Mouse (Mus musculus) forebrain, embryonic 12.5 days (tissue): ENCODE results near the gene Psmb10. TPM values are rescaled to one million over a fixed set of nuclear protein-coding genes. Genes with fewer than 3 reads are reported as not detected.
A peak's percentile ranks its signal among the peaks of the same experiment; 100 is the strongest.

Experiments used
- ATAC-seq: fragments of 200-750 bp; cut with Nextera tagmentation; 2 replicates; pipeline ENCODE4 v1.8.0; 2017; ENCODE audit warnings: moderate TSS enrichment; ENCODE audit not compliant: low FRiP score
- H3K27ac ChIP-seq: fragments of 300-500 bp; sonication (generic); 2 replicates; pipeline ENCODE4 v1.5.1; 2016; ENCODE audit warnings: mild to moderate bottlenecking
- H3K27me3 ChIP-seq: fragments of 300-500 bp; sonication (generic); 2 replicates; pipeline ENCODE4 v1.6.1; 2016; ENCODE audit warnings: mild to moderate bottlenecking
- H3K36me3 ChIP-seq: fragments of 300-500 bp; sonication (generic); replicated peaks from 2 replicates; pipeline ENCODE4 v1.6.1; 2016; ENCODE audit warnings: mild to moderate bottlenecking
- H3K4me1 ChIP-seq: fragments of 300-500 bp; sonication (generic); 2 replicates; pipeline ENCODE4 v1.6.1; 2016
- H3K4me2 ChIP-seq: fragments of 300-500 bp; sonication (generic); 2 replicates; pipeline ENCODE4 v1.6.1; 2016; ENCODE audit warnings: mild to moderate bottlenecking, moderate library complexity
- H3K4me3 ChIP-seq: fragments of 300-500 bp; sonication (generic); replicated peaks from 2 replicates; pipeline ENCODE4 v1.5.1; 2016; ENCODE audit warnings: mild to moderate bottlenecking
- H3K9ac ChIP-seq: fragments of 300-500 bp; sonication (generic); 2 replicates; pipeline ENCODE4 v1.6.1; 2016; ENCODE audit warnings: mild to moderate bottlenecking
- H3K9me3 ChIP-seq: fragments of 300-500 bp; sonication (generic); 2 replicates; pipeline ENCODE4 v1.6.1; 2016
- WGBS: fragments of 180-500 bp; shearing (Covaris S2); methylation state at CpG from one replicate; pipeline ENCODE4 v1.1.7; 2016; 5-methylcytosine and 5-hydroxymethylcytosine counted together
- polyA plus RNA-seq: library from polyadenylated mRNA; unstranded; fragments of >200 nt; fragmentation: Nextera tagmentation; extraction: Ambion mirVana; gene quantifications from 2 replicates; pipeline ENCODE4 v1.2.1, GENCODE M21; 2016

Psmb10 gene
- polyA plus RNA-seq, 1 experiment from 2014 or later: 22.8 TPM

DNA sequence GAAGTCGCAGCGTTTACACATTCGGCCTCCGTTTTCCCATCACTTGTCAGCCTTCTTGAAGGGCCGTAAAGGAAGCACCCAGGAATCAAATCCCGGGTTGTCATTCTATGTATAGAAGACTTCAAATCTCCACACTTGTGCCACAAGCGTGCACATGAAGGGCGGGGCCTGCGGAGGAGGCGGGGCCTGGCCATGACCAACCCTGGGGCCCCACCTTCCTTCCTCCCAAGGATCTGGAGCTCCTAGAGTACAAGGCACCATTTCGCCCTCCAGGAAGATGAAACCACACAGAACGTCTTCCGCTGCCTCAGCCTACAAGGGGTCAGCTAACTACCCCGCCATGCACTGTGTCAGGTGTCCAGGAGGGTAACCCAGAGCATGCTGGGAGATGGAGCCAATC, 22.9 kb upstream of the Psmb10 start:
- Histone ChIP-seq H3K4me3 (no peak overlapping the region), H3K27ac (no peak overlapping the region), H3K36me3 (no peaks in the 10 kb centered on the region), H3K9ac (no peak overlapping the region), H3K9me3 (no peaks in the 10 kb centered on the region), H3K4me1 (peaks cover 13% of the 10 kb centered on the region), H3K4me2 (no peak overlapping the region), H3K27me3 (peaks cover 27% of the 10 kb centered on the region)
- no peak for ATAC-seq
- 78% methylated on average over 14 of the region's 14 CpGs for WGBS

DNA sequence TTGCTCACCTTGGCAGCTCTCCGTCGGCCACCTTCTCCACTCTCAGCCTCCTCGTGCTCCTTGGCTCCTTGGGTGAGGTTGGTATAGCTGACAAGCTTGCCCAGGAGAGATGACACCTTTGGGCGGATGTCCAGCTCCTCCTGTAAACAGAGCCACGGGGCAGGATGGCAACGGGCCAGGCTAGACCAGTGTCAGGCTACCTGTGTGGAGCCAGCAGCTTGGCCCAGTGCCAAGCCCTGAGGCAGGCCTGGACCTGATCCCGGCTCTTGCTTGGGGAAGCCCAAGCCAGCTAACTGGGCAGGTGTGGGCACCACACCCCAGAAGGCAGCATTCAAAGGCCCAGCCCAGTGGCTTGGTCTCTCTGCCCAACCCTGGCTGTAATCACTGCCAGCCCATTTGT, 21.1 kb upstream of the Psmb10 start:
- WGBS: 86% methylated on average over 7 of the region's 7 CpGs
- H3K27me3 ChIP-seq: peaks cover 9% of the 10 kb centered on the region
- H3K4me2 ChIP-seq: no peak overlapping the region
- no peak overlapping the region for H3K9ac ChIP-seq
- no peak for ATAC-seq
- H3K4me1 ChIP-seq: no peaks in the 10 kb centered on the region; the same call in 1 of the 2 replicates
- no peak overlapping the region for H3K4me3 ChIP-seq
- no peaks in the 10 kb centered on the region for H3K36me3 ChIP-seq
- H3K27ac ChIP-seq: no peak overlapping the region
- H3K9me3 ChIP-seq: no peaks in the 10 kb centered on the region

DNA sequence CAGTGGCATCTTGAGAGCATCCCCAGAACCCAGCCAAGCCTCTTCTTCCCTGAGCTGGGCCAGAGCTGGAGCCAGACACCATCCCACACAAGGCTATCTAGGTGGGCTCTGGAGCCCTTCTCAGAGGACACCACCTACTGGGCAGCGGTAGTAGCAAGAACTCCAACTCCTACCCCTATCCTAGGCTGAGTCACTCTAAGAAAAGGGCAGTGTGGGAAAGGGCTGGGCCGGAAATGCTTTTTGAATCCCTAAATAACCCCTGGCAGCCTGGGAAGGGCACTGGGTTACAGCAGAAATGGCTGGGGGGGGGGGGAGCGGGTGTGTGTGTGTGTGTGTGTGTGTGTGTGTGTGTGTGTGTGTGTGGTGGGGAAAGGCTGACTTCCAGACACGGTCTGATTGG, 19.6 kb upstream of the Psmb10 start:
- no peak overlapping the region for H3K4me2 ChIP-seq
- H3K9ac ChIP-seq: no peak overlapping the region
- H3K4me1 ChIP-seq: no peaks in the 10 kb centered on the region
- no peaks in the 10 kb centered on the region for H3K27me3 ChIP-seq
- no peak for ATAC-seq
- H3K4me3 ChIP-seq: no peak overlapping the region
- no peak overlapping the region for H3K27ac ChIP-seq
- WGBS: 68% methylated on average over 2 of the region's 4 CpGs
- H3K9me3 ChIP-seq: no peaks in the 10 kb centered on the region
- H3K36me3 ChIP-seq: no peaks in the 10 kb centered on the region

DNA sequence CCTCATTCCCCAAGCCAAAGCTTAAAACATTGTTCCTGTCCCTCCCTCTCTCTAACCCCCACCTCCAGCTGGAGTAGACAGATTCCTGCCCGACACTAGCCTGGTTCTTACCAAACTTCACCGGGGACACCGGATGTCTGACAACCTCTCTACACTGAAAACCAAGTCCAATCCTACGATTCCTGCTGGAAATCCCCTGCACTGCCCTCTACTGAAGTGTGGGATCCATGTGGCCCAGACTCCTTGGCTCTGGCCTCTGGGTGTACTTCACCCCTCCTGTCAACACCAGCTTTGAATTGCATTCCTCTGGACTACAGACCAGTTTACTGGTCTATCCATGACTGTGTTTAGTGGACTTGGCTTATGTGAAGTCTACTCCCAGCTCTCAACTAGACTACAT, 18.3 kb upstream of the Psmb10 start:
- no peaks in the 10 kb centered on the region for H3K36me3 ChIP-seq
- no peak overlapping the region for H3K4me3 ChIP-seq
- no peaks in the 10 kb centered on the region for H3K27me3 ChIP-seq
- no peak for ATAC-seq
- no peak overlapping the region for H3K4me2 ChIP-seq
- whole genome bisulfite sequencing: 91% methylated on average over 4 of the region's 4 CpGs
- no peaks in the 10 kb centered on the region for H3K9me3 ChIP-seq
- H3K9ac ChIP-seq: no peak overlapping the region
- H3K27ac ChIP-seq: no peak overlapping the region
- no peaks in the 10 kb centered on the region for H3K4me1 ChIP-seq

DNA sequence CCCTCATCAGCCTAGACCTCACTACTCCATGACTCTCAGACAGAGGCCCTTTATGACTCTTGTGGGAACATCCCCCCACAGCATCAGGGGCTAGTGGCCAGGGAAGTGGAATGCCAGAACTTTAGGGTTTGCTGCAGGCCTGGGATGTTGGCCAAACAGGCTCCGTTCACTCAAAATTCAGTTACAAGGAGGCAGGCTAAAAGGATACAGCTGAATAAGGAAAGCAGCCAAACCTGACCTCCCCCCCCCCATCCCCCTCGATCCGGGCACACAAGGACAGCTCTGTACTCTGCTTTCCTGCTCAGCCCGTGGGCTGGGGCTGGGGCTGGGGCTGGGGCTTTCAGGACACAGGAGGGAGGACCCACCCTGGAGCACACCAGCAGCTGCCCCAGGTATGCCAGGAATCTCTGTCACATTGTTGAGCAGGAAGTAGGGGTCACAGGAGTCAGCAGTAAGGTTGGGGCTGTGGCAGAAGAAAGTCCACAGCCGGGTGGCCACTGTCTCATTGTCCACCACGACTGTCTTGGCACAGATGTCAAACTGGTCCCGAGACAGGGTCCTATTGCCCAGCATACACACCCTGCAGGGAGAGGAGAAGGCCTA, 12.9 kb upstream of the Psmb10 start:
- Histone ChIP-seq H3K4me2 (no peak overlapping the region), H3K27me3 (no peaks in the 10 kb centered on the region), H3K36me3 (no peaks in the 10 kb centered on the region), H3K9me3 (no peaks in the 10 kb centered on the region), H3K9ac (no peak overlapping the region), H3K4me3 (no peak overlapping the region), H3K4me1 (no peaks in the 10 kb centered on the region), H3K27ac (no peak overlapping the region)
- 65% methylated on average over 7 of the region's 7 CpGs for WGBS
- ATAC-seq: no peak

DNA sequence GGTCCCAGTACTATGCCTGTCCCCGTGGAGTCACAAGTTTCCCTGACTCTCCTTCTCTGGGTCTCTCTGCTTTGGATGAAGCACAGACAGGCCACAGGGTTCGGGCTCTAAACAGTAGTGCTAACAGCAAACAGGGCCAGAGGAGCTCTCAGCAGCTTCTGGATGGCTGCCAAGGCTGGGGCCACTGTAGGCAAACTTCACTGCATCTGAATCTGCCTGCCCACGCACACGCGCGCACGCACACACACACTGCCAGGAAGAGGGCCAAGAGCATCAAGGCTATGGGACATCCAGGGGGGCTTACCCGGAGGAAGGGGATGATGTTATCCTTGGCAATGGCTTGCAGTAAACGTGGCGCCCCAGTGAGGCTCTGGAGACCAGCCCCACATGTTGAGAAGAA, 11.1 kb upstream of the Psmb10 start:
- Histone ChIP-seq H3K4me3 (no peak overlapping the region), H3K4me2 (no peak overlapping the region), H3K27ac (no peak overlapping the region), H3K9ac (no peak overlapping the region), H3K27me3 (no peaks in the 10 kb centered on the region), H3K9me3 (no peaks in the 10 kb centered on the region), H3K4me1 (no peaks in the 10 kb centered on the region), H3K36me3 (no peaks in the 10 kb centered on the region)
- ATAC-seq: no peak
- 83% methylated on average over 10 of the region's 10 CpGs for WGBS

DNA sequence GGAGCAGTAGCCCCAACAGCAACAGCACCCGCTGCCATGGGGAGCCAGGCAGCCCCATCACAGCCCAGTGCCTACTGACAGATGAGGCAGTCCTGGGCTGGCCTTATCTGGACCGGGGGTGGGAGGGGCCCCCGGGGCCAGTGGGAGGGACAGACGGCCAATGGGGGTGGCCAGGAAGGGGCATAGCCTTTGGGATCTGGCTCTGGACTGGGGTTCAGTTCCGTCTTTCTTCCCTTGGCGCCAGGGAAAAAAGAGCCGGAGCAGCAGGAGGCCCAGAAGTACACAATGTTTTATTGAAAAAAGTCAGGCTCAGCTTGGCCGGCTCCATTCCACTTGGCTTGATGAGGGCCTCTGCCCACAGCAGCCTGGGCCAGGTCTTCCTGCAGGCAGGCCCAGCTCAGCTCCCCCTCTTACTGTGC, 5.1 kb upstream of the Psmb10 start, which contains the start of gene Lcat:
Lcat (minus strand) TSS at position 62 of the 419 bp plus-strand sequence.
- Histone ChIP-seq H3K27me3 (no peaks in the 10 kb centered on the region), H3K4me1 (peaks cover 1% of the 10 kb centered on the region), H3K9me3 (no peaks in the 10 kb centered on the region), H3K27ac (no peak within 1 kb of the TSS), H3K36me3 (no peaks in the 10 kb centered on the region), H3K4me2 (no peak within 1 kb of the TSS), H3K4me3 (no peak within 1 kb of the TSS), H3K9ac (no peak within 1 kb of the TSS)
- WGBS: 62% methylated on average over 8 of the region's 8 CpGs
- no peak for ATAC-seq

DNA sequence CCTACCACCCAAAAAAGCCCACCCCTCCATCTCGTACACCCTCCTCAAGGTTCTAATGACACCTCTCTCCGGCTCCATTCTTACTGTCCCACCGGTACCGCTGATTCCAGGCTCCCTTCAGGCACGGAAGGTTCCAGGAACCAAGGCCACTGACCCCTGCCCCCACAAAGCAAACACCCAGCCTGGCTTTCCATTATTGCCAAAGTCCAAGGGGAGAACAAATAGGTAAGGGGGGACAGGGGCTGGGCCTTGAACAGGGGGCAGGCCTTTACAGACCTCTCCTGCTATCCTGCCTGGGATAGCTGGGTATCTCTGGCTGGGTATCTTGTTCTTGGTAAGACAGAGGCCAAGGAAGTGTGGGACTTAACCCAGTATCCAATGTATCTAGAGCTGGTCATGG, 4.3 kb upstream of the Psmb10 start:
- WGBS: 95% methylated on average over 5 of the region's 5 CpGs
- Histone ChIP-seq H3K36me3 (no peaks in the 10 kb centered on the region), H3K9ac (no peak overlapping the region)

DNA sequence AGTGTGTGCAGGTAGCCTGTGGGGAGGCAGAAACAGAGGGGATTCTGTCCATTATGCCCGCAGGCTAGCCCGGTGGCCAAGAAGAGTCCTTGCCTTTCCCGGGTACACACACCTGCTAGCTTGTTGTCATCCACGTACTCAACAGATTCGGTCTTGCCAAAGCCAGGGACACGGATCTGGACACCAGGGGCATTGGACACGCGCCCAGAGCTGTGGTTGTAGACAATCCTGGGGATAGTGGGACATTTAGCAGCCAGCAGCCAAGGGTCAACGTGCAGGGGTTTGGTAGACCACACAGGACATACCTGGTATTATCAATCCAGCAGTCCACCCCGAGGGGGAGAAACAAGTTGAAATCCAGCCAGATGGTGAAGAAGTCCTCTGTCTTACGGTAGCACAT, 3.8 kb upstream of the Psmb10 start:
- ATAC-seq: no peak
- Histone ChIP-seq H3K4me1 (peaks cover 10% of the 10 kb centered on the region), H3K4me2 (no peak overlapping the region), H3K27me3 (no peaks in the 10 kb centered on the region), H3K9ac (no peak overlapping the region), H3K36me3 (no peaks in the 10 kb centered on the region), H3K27ac (no peak overlapping the region), H3K9me3 (no peaks in the 10 kb centered on the region), H3K4me3 (no peak overlapping the region)
- 96% methylated on average over 11 of the region's 11 CpGs for WGBS

More for the DNA sequence above, 4.3 kb upstream of the Psmb10 start:
- Histone ChIP-seq H3K4me2 (no peak overlapping the region), H3K9me3 (no peaks in the 10 kb centered on the region), H3K4me3 (no peak overlapping the region), H3K4me1 (peaks cover 9% of the 10 kb centered on the region), H3K27ac (no peak overlapping the region), H3K27me3 (no peaks in the 10 kb centered on the region)
- ATAC-seq: no peak

DNA sequence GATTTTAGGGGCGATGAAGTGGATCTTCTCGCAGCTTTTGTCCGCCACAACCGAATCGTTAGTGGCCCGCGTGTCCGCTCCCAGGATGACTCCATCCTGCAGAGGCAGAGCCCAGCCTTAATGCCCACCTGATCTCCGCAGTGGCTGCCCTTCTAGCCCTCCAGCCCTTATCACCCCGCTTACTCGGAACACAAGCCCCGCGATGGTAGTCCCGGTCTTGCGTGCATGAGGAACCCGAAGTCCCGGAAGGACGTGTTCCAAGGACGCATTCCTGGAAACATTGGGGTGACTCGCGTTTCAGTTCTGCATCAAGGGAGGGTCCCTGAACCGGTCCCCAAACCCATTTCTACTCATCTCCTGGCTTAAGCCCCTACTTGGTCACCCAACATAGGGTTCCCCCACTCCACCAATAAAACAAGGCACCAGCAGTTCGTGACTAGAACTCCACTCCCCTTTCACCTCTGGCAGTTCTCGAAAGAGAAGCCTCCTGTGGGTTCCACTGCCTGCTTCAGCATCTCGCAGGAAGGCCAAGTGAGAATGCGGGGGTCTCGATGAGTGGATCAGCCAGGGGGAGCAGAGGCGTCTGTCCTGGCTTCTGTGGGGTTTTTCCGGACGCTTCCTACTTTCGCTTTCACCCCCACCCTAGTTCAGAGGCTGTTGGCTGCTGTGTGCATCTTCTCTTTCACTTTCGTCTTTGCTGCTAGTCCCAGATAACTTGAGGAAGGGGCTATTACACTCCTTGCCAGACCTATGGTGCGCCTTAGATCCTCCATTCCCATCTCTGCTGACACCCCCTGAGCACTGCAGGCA, 543 bp downstream of the Psmb10 start:
- peak overlapping the region; percentile 79 for H3K27ac ChIP-seq
- peak overlapping the region; percentile 71 for H3K4me3 ChIP-seq
- H3K9ac ChIP-seq: peak overlapping the region; percentile 80
- H3K4me2 ChIP-seq: peak overlapping the region; percentile 99
- WGBS: 3% methylated on average over 33 of the region's 33 CpGs
- no peaks in the 10 kb centered on the region for H3K9me3 ChIP-seq
- H3K4me1 ChIP-seq: peaks cover 22% of the 10 kb centered on the region
- ATAC-seq: peak; percentile 28
- no peaks in the 10 kb centered on the region for H3K36me3 ChIP-seq
- H3K27me3 ChIP-seq: no peaks in the 10 kb centered on the region

DNA sequence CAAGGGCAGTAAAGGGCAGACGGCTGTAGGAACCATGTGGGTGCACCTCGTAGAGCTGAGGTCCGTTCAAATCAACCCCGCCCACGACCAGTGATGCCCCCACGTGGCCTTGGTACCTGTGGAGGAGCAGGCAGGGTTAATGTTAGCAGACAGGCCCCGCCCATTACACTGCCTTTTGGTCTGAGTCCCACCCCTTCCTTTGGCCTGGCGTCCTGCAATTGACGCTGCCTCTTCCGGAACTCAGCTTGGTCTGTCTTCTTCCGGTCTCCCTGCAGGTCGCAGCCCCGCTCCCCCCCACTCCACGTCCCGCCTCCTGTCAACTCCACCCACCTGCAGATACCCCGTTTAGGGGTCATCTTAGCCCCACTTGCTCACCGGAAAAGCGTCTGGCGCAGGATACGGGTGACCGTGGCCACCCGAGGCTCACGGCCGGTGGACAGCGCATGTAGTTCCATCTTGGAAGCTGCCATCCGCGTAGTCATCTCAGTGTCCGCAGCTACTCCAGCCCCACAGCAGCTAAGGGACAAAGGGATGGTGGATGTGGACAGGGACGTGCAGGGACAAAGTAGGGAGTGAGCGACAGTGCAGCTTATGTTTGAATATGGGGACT, 1.3 kb downstream of the Psmb10 start:
- H3K9ac ChIP-seq: peak overlapping the region; percentile 80
- WGBS: 0% methylated on average over 30 of the region's 30 CpGs
- H3K27ac ChIP-seq: peak overlapping the region; percentile 79
- no peaks in the 10 kb centered on the region for H3K9me3 ChIP-seq
- H3K4me2 ChIP-seq: peak overlapping the region; percentile 99
- peaks cover 22% of the 10 kb centered on the region for H3K4me1 ChIP-seq
- H3K27me3 ChIP-seq: no peaks in the 10 kb centered on the region
- 0 out of 2 replicates have a peak, but pooled peaks cover 7% of the 10 kb centered on the region for H3K36me3 ChIP-seq
- H3K4me3 ChIP-seq: peak overlapping the region; percentile 71
- ATAC-seq: peak; percentile 90

DNA sequence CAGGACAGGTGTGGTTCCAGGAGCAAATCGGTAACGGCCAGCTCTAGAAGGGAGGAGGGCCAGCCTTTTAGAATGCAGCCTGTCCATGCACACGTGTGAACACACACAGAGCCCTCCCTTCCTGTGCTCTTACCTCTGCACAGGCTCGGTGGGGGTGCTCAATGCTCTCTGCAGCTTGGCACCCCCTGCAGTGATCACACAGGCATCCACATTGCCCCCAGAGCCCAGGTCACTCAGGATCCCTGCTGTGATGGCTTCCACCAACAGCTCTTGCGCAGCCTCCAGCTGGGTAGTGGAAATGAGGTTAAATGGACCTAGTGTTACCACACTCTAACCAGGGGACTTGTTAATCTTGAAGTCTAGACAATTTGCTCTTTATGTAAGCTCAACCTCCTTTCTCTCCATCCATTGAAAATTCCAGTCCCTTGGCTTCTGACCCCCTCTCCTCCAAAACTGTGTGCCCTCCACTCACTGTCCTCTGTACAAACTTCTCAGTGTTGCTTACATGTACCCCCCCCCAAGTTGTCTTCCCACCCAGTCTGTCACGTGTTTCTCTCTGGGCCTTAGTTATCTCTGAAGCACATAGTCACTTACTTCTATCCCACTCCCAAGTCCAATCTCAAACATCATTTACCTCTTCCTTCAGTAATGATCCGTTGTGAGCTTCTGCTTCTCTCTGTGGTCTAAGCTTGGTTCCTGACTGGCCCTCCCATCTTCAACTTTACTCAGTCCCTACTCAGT, 2.2 kb downstream of the Psmb10 start:
- Histone ChIP-seq H3K9ac (peak overlapping the region; percentile 80), H3K27ac (0 out of 2 replicates have a peak overlapping the region, but pooled peaks have one; percentile 79), H3K4me2 (peak overlapping the region; percentile 99), H3K4me1 (peaks cover 22% of the 10 kb centered on the region), H3K9me3 (no peaks in the 10 kb centered on the region), H3K27me3 (no peaks in the 10 kb centered on the region), H3K36me3 (0 out of 2 replicates have a peak, but pooled peaks cover 10% of the 10 kb centered on the region), H3K4me3 (peak overlapping the region; percentile 71)
- WGBS: 30% methylated on average over 7 of the region's 7 CpGs
- no peak for ATAC-seq
